Mouse (Mus musculus): ENCODE results near the gene Dnm2. TPM values are rescaled to one million over a fixed set of nuclear protein-coding genes. Genes with fewer than 3 reads are reported as not detected.

Gene Dnm2
- polyA plus RNA-seq, 1 experiment from 2014 or later: 77.7 TPM

- Histone ChIP-seq H3K36me3 (ENCODE audit: control insufficient read depth, insufficient read depth, low read length) (no peaks in the 10 kb centered on the region), H3K27me3 (replicated peaks; ENCODE audit: control insufficient read depth, insufficient read depth, low read length) (no peaks in the 10 kb centered on the region), H3K27ac (ENCODE audit: low read length) (no peak overlapping the region), H3K4me3 (ENCODE audit: low read length) (no peak overlapping the region), H3K4me1 (ENCODE audit: control insufficient read depth, insufficient read depth, low read length) (peaks cover 26% of the 10 kb centered on the region), H3K4me2 (ENCODE audit: low read depth, low read length) (no peak overlapping the region), H3K9me3 (ENCODE audit: control insufficient read depth, low read length) (no peaks in the 10 kb centered on the region), H3K9ac (ENCODE audit: low read depth, low read length) (no peak overlapping the region)
- whole genome bisulfite sequencing: 61% methylated on average over 3 of the region's 3 CpGs
- no peak for ATAC-seq
Measured at GRCm38 (mm10) chr9:21450270-21450669, 25.6 kb downstream of the Dnm2 start.

- Histone ChIP-seq H3K4me3 (ENCODE audit: low read length) (no peak overlapping the region), H3K4me2 (ENCODE audit: low read depth, low read length) (no peak overlapping the region), H3K4me1 (ENCODE audit: control insufficient read depth, insufficient read depth, low read length) (peaks cover 26% of the 10 kb centered on the region), H3K9ac (ENCODE audit: low read depth, low read length) (no peak overlapping the region), H3K27ac (ENCODE audit: low read length) (no peak overlapping the region), H3K36me3 (ENCODE audit: control insufficient read depth, insufficient read depth, low read length) (no peaks in the 10 kb centered on the region), H3K9me3 (ENCODE audit: control insufficient read depth, low read length) (no peaks in the 10 kb centered on the region), H3K27me3 (replicated peaks; ENCODE audit: control insufficient read depth, insufficient read depth, low read length) (no peaks in the 10 kb centered on the region)
- WGBS: 85% methylated on average over 8 of the region's 8 CpGs
- ATAC-seq: no peak
Measured at GRCm38 (mm10) chr9:21451391-21451790, 26.7 kb downstream of the Dnm2 start.

- Histone ChIP-seq H3K27me3 (replicated peaks; ENCODE audit: control insufficient read depth, insufficient read depth, low read length) (no peaks in the 10 kb centered on the region), H3K4me3 (ENCODE audit: low read length) (no peak overlapping the region), H3K4me1 (ENCODE audit: control insufficient read depth, insufficient read depth, low read length) (peaks cover 26% of the 10 kb centered on the region), H3K9ac (ENCODE audit: low read depth, low read length) (no peak overlapping the region; the same call in 1 of the 2 replicates), H3K36me3 (ENCODE audit: control insufficient read depth, insufficient read depth, low read length) (no peaks in the 10 kb centered on the region), H3K27ac (ENCODE audit: low read length) (no peak overlapping the region), H3K4me2 (ENCODE audit: low read depth, low read length) (no peak overlapping the region), H3K9me3 (ENCODE audit: control insufficient read depth, low read length) (no peaks in the 10 kb centered on the region)
- 47% methylated on average over 8 of the region's 8 CpGs for WGBS
- peak; percentile 53 for ATAC-seq
Measured at GRCm38 (mm10) chr9:21451870-21452269, 27.2 kb downstream of the Dnm2 start.

GRCm38 (mm10) chr9:21453003-21453402, 28.3 kb downstream of the Dnm2 start:
- no peaks in the 10 kb centered on the region for H3K27me3 ChIP-seq (replicated peaks; ENCODE audit: control insufficient read depth, insufficient read depth, low read length)
- 83% methylated on average over 7 of the region's 7 CpGs for WGBS

GRCm38 (mm10) chr9:21453459-21453858, 28.8 kb downstream of the Dnm2 start:
- H3K4me1 ChIP-seq (ENCODE audit: control insufficient read depth, insufficient read depth, low read length): peaks cover 26% of the 10 kb centered on the region
- 71% methylated on average over 2 of the region's 2 CpGs for WGBS
- no peaks in the 10 kb centered on the region for H3K36me3 ChIP-seq (ENCODE audit: control insufficient read depth, insufficient read depth, low read length)
- H3K27me3 ChIP-seq (replicated peaks; ENCODE audit: control insufficient read depth, insufficient read depth, low read length): no peaks in the 10 kb centered on the region
- ATAC-seq: no peak
- H3K27ac ChIP-seq (ENCODE audit: low read length): no peak overlapping the region
- no peaks in the 10 kb centered on the region for H3K9me3 ChIP-seq (ENCODE audit: control insufficient read depth, low read length)
- no peak overlapping the region for H3K4me3 ChIP-seq (ENCODE audit: low read length)
- H3K4me2 ChIP-seq (ENCODE audit: low read depth, low read length): no peak overlapping the region
- H3K9ac ChIP-seq (ENCODE audit: low read depth, low read length): no peak overlapping the region

More at GRCm38 (mm10) chr9:21453003-21453402, 28.3 kb downstream of the Dnm2 start:
- Histone ChIP-seq H3K27ac (ENCODE audit: low read length) (no peak overlapping the region), H3K4me2 (ENCODE audit: low read depth, low read length) (no peak overlapping the region), H3K4me3 (ENCODE audit: low read length) (no peak overlapping the region), H3K4me1 (ENCODE audit: control insufficient read depth, insufficient read depth, low read length) (peaks cover 26% of the 10 kb centered on the region), H3K36me3 (ENCODE audit: control insufficient read depth, insufficient read depth, low read length) (no peaks in the 10 kb centered on the region), H3K9ac (ENCODE audit: low read depth, low read length) (no peak overlapping the region), H3K9me3 (ENCODE audit: control insufficient read depth, low read length) (no peaks in the 10 kb centered on the region)
- ATAC-seq: no peak

GRCm38 (mm10) chr9:21454556-21454955, 29.8 kb downstream of the Dnm2 start:
- no peak overlapping the region for H3K27ac ChIP-seq (ENCODE audit: low read length)
- no peaks in the 10 kb centered on the region for H3K9me3 ChIP-seq (ENCODE audit: control insufficient read depth, low read length)
- ATAC-seq: no peak
- H3K27me3 ChIP-seq (replicated peaks; ENCODE audit: control insufficient read depth, insufficient read depth, low read length): no peaks in the 10 kb centered on the region
- no peak overlapping the region for H3K4me2 ChIP-seq (ENCODE audit: low read depth, low read length)
- WGBS: 78% methylated on average over 4 of the region's 4 CpGs
- H3K4me1 ChIP-seq (ENCODE audit: control insufficient read depth, insufficient read depth, low read length): peaks cover 19% of the 10 kb centered on the region
- no peak overlapping the region for H3K9ac ChIP-seq (ENCODE audit: low read depth, low read length)
- H3K4me3 ChIP-seq (ENCODE audit: low read length): no peak overlapping the region
- no peaks in the 10 kb centered on the region; the same call in none of the 2 replicates for H3K36me3 ChIP-seq (ENCODE audit: control insufficient read depth, insufficient read depth, low read length)

- 54% methylated on average over 4 of the region's 4 CpGs for WGBS
- no peak for ATAC-seq
- H3K4me2 ChIP-seq (ENCODE audit: low read depth, low read length): no peak overlapping the region
- peaks cover 15% of the 10 kb centered on the region for H3K4me1 ChIP-seq (ENCODE audit: control insufficient read depth, insufficient read depth, low read length)
- no peak overlapping the region for H3K4me3 ChIP-seq (ENCODE audit: low read length)
- H3K27me3 ChIP-seq (replicated peaks; ENCODE audit: control insufficient read depth, insufficient read depth, low read length): no peaks in the 10 kb centered on the region
- no peak overlapping the region for H3K27ac ChIP-seq (ENCODE audit: low read length)
- H3K9ac ChIP-seq (ENCODE audit: low read depth, low read length): no peak overlapping the region
- H3K36me3 ChIP-seq (ENCODE audit: control insufficient read depth, insufficient read depth, low read length): no peaks in the 10 kb centered on the region; the same call in none of the 2 replicates
- no peaks in the 10 kb centered on the region for H3K9me3 ChIP-seq (ENCODE audit: control insufficient read depth, low read length)
Measured at GRCm38 (mm10) chr9:21455103-21455770, 30.5 kb downstream of the Dnm2 start.

GRCm38 (mm10) chr9:21456246-21456929, 31.7 kb downstream of the Dnm2 start:
- Histone ChIP-seq H3K9ac (ENCODE audit: low read depth, low read length) (no peak overlapping the region), H3K4me2 (ENCODE audit: low read depth, low read length) (no peak overlapping the region), H3K36me3 (ENCODE audit: control insufficient read depth, insufficient read depth, low read length) (no peaks in the 10 kb centered on the region; the same call in none of the 2 replicates), H3K27me3 (replicated peaks; ENCODE audit: control insufficient read depth, insufficient read depth, low read length) (no peaks in the 10 kb centered on the region), H3K4me1 (ENCODE audit: control insufficient read depth, insufficient read depth, low read length) (peaks cover 13% of the 10 kb centered on the region), H3K4me3 (ENCODE audit: low read length) (no peak overlapping the region), H3K27ac (ENCODE audit: low read length) (no peak overlapping the region), H3K9me3 (ENCODE audit: control insufficient read depth, low read length) (no peaks in the 10 kb centered on the region)
- WGBS: 81% methylated on average over 7 of the region's 7 CpGs
- ATAC-seq: 0 out of 2 replicates have a peak, but pooled peaks have one; percentile 20

- Histone ChIP-seq H3K4me2 (ENCODE audit: low read depth, low read length) (no peak overlapping the region), H3K9me3 (ENCODE audit: control insufficient read depth, low read length) (no peaks in the 10 kb centered on the region), H3K27ac (ENCODE audit: low read length) (no peak overlapping the region), H3K36me3 (ENCODE audit: control insufficient read depth, insufficient read depth, low read length) (no peaks in the 10 kb centered on the region; the same call in none of the 2 replicates), H3K9ac (ENCODE audit: low read depth, low read length) (no peak overlapping the region), H3K27me3 (replicated peaks; ENCODE audit: control insufficient read depth, insufficient read depth, low read length) (no peaks in the 10 kb centered on the region), H3K4me1 (ENCODE audit: control insufficient read depth, insufficient read depth, low read length) (peaks cover 6% of the 10 kb centered on the region), H3K4me3 (ENCODE audit: low read length) (no peak overlapping the region)
- 82% methylated on average over 10 of the region's 10 CpGs for WGBS
- no peak for ATAC-seq
Measured at GRCm38 (mm10) chr9:21456930-21457634, 32.4 kb downstream of the Dnm2 start.

Data from intestine, embryonic 16.5 days (tissue).